Mouse (Mus musculus): ENCODE results near the gene Nckap5. TPM values are rescaled to one million over a fixed set of nuclear protein-coding genes. Genes with fewer than 3 reads are reported as not detected.

Gene Nckap5
- total RNA-seq, 2 experiments from 2014 or later: 0.87 to 0.97 TPM

DNA sequence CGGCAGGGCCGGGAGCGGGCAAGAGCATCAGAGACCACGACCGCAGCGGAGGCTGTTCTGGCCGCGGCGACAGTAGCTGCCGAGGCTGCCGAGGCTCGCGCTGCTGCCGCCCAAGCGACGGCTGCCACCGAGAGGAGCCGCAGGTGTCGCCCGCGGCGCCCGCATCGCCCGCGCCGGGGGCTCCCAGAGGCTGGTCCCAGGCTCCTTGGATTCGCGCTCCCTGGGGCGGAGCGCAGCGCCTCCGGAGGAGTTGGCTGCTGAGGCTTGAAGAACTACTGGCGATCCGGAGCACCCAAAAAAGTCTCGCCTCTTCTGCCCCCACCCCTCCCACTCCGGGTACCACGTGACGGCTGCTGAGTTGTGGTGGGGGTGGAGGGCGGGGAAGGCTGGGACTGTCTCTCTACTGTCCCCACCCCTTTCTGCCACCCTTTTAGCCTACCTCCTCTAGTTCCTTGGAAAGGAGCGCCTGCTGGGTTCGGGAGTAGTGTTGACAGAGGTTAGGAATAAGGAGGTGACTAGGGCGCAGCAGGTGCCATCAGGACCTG lies 918.6 kb downstream of the Nckap5 start:
- DNase-seq (ENCODE audit: low spot score): no peak

DNA sequence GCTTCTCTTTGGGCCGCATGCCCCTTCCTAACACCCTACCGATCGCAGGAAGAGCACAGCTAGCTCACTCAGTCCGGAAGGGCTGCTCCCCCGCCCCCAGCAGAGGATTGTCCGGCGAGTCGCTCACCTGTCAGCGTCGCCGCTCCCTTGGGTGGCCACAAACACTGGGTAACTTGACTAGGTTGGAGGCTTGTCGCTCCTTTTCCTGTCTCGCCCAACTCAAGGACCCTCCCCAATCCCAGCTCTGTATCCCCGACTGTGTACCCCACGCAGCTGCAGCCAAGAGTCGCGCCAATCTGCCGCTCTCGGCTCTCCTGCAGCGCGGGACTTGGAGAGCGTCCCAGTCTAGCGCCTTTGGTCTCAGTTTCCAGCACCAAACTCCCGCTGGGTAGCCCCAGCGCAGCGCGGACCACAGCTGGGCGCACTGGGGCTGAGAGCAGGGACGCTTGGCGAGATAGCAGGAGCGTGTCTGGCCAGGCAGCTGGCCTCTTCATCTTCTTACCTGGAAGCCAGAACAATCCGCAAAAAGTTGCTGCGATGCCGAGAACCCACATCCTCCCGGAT lies 919.2 kb downstream of the Nckap5 start:
- DNase-seq (ENCODE audit: low spot score): no peak

DNA sequence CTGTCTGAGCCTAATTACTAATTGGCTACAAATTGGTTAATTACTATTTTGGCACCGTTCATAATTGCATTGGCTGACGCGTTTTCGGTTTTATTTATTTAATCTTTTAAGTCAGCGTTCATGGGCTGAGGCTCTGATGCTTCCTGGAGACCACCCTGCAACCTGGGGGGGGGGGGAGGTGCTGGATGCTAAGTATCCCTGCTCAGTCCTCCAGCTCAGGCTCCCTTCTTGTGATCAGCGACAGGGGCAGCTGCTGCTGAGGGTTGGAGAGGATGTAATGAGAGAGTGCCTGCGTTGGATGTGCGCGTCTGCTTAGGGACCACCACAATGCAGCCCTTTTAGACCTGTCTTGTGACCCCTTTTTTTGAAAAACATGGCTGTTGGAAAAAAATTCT lies 919.7 kb downstream of the Nckap5 start:
- DNase-seq (ENCODE audit: low spot score): no peak

DNA sequence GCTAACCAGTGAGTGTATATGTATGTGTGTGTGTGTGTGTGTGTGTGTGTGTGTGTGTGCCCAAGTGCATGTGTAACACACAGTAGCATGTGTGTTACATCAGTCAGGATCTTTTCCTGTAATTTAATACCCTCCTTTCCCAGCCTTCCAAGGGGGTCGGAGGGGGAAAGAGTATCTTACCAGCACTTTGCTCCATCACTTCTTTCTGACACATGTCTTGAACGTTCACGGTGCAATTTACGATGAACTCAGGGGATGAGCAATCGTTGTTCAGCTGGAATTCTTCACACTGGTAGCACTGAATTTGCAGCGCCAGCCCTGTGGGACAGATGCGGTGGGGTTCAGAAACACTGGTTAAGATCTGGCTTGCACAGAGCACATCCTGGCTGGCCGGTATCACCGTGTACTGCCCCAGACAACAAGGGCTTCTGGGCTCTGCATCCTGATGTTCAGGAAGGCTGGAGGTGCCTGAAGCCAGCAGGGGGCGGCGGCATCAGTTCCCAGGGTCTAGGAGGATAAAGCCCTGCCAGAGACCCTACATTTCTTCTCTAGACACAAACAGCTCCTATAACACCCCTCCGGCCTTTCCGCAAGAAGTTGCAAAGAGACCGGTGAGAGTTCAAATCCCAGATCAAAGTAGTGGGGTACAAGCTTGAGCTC lies 920.3 kb downstream of the Nckap5 start:
- DNase-seq (ENCODE audit: low spot score): no peak

DNA sequence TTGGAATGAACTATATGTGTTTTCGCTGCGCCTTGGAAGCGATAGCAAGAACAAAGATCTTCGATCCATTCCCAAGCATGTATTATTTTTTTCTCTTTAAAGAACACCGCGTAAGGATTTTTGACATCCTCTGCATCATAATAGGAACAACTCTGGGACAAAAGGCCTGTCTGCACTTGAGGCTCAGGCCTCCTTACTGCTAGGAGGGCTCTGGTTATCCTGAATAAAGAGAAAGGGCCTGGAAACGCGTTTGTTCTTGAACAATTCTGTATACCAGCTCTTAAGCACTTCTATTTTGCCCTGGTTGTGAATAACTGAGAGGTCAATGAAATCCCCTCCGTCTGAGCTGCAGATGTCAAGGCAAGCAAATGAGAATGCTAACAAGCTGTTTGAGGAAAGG lies 937.4 kb downstream of the Nckap5 start:
- DNase-seq (ENCODE audit: low spot score): no peak

DNA sequence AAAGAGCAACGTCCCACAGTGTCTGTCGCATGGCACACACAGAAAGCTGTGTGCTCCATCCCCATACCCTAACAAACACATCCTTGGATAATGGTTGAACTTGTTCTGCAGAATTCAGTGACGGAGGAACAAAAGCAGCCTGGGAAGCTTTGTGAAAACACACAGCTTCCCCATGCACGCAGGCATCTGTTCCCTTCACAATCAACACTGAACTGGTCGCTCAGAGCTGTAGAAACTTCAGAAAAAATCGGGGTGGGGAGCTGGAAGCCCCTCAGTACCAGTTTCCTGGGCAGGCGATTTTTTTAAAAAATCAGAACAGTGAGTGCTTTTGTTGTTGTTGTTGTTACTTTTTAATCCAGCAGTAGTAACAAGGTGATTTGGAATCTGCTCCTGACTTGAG lies 960.5 kb downstream of the Nckap5 start:
- no peak for DNase-seq (ENCODE audit: low spot score)

All from gastrocnemius, adult 18-20 months (tissue).